Mouse (Mus musculus) forebrain, embryonic 10.5 days (tissue): Measurements from ENCODE around the gene Heatr6. TPM values are rescaled to one million over a fixed set of nuclear protein-coding genes. Genes with fewer than 3 reads are reported as not detected.

Experiments used
- DNase-seq: peaks from one replicate; pipeline ENCODE4 v3.0.0-alpha.2; 2017; ENCODE audit warnings: low spot score; ENCODE audit errors: extremely low spot score
- H3K27ac ChIP-seq: fragments of 300-500 bp; sonication (generic); 2 replicates; pipeline ENCODE4 v1.5.1; 2016; ENCODE audit warnings: mild to moderate bottlenecking
- H3K27me3 ChIP-seq: fragments of 300-500 bp; sonication (generic); 2 replicates; pipeline ENCODE4 v1.6.1; 2016; ENCODE audit warnings: mild to moderate bottlenecking; ENCODE audit not compliant: poor library complexity, severe bottlenecking
- H3K36me3 ChIP-seq: fragments of 300-500 bp; sonication (generic); replicated peaks from 2 replicates; pipeline ENCODE4 v1.6.1; 2016; ENCODE audit warnings: mild to moderate bottlenecking, moderate library complexity
- H3K4me1 ChIP-seq: fragments of 300-500 bp; sonication (generic); 2 replicates; pipeline ENCODE4 v1.6.1; 2016
- H3K4me3 ChIP-seq: fragments of 300-500 bp; sonication (generic); 2 replicates; pipeline ENCODE4 v1.5.1; 2016; ENCODE audit warnings: mild to moderate bottlenecking, moderate library complexity
- H3K9me3 ChIP-seq: fragments of 300-500 bp; sonication (generic); 2 replicates; pipeline ENCODE4 v1.6.1; 2016; ENCODE audit warnings: mild to moderate bottlenecking, moderate library complexity
- WGBS: fragments of 180-500 bp; shearing (Covaris S2); methylation state at CpG from one replicate; pipeline ENCODE4 v1.1.7; 2016; 5-methylcytosine and 5-hydroxymethylcytosine counted together
- polyA plus RNA-seq: library from polyadenylated mRNA; unstranded; fragments of >200 nt; fragmentation: Nextera tagmentation; extraction: Ambion mirVana; gene quantifications from 2 replicates; pipeline ENCODE4 v1.2.1, GENCODE M21; 2016

The Heatr6 gene
- 27.9 and 28.4 TPM in 2 replicates for polyA plus RNA-seq

GRCm38 (mm10) chr11:83753581-83754181 lies at the start of gene Heatr6:
Gene Heatr6 (plus strand): TSS chr11:83753696.
- Histone ChIP-seq H3K36me3 (peaks cover 32% of the 10 kb centered on the region), H3K27ac (peak within 1 kb of the TSS; percentile 96), H3K4me3 (peak within 1 kb of the TSS; percentile 91), H3K4me1 (peaks cover 17% of the 10 kb centered on the region), H3K27me3 (peaks cover 20% of the 10 kb centered on the region), H3K9me3 (no peaks in the 10 kb centered on the region)
- peak; percentile 90 for DNase-seq
- under 1% methylated on average over 47 of the region's 47 CpGs for WGBS

GRCm38 (mm10) chr11:83703705-83704104 lies 49.8 kb upstream of the Heatr6 start, which contains the start of gene Wfdc17:
Gene Wfdc17 (plus strand): TSS chr11:83703991.
- no peaks in the 10 kb centered on the region for H3K36me3 ChIP-seq
- no peaks in the 10 kb centered on the region for H3K4me1 ChIP-seq
- H3K27me3 ChIP-seq = no peaks in the 10 kb centered on the region
- H3K9me3 ChIP-seq = no peaks in the 10 kb centered on the region
- no peak within 1 kb of the TSS for H3K27ac ChIP-seq
- no peak for DNase-seq
- WGBS = 74% methylated on average over 1 of the region's 1 CpGs
- H3K4me3 ChIP-seq = no peak within 1 kb of the TSS

DNA sequence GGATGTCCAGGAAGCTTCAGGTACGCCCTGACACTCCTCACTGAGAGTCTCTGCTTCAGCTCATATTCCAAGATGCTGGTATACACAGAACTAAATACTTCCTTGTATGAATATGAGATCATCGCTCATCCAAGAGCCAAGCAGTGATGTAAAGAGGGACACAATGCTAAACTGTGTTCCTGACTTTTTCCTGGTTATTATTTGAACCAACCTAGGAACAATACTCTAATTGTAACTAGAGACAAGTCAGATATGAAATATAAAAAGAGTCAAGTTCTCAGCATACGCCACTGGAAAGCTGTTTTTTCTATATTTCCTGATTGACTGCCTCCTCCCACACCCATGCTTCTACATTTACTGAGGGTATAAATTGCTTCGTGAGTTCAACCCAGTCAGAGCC lies 44.8 kb upstream of the Heatr6 start, which contains the start of gene Wfdc18:
Wfdc18 (plus strand) TSS at position 301 of the 400 bp plus-strand sequence.
- no peaks in the 10 kb centered on the region for H3K27me3 ChIP-seq
- H3K4me1 ChIP-seq = no peaks in the 10 kb centered on the region
- WGBS = 80% methylated on average over 4 of the region's 4 CpGs
- H3K27ac ChIP-seq = no peak within 1 kb of the TSS
- no peak within 1 kb of the TSS for H3K4me3 ChIP-seq
- no peak for DNase-seq
- no peaks in the 10 kb centered on the region for H3K9me3 ChIP-seq
- no peaks in the 10 kb centered on the region for H3K36me3 ChIP-seq

- Histone ChIP-seq H3K4me3 (no peak overlapping the region), H3K27ac (no peak overlapping the region), H3K4me1 (no peaks in the 10 kb centered on the region), H3K27me3 (no peaks in the 10 kb centered on the region), H3K36me3 (no peaks in the 10 kb centered on the region), H3K9me3 (no peaks in the 10 kb centered on the region)
- no peak for DNase-seq
- WGBS = 91% methylated on average over 5 of the region's 5 CpGs
Measured at GRCm38 (mm10) chr11:83709683-83710082, 43.8 kb upstream of the Heatr6 start.

DNA sequence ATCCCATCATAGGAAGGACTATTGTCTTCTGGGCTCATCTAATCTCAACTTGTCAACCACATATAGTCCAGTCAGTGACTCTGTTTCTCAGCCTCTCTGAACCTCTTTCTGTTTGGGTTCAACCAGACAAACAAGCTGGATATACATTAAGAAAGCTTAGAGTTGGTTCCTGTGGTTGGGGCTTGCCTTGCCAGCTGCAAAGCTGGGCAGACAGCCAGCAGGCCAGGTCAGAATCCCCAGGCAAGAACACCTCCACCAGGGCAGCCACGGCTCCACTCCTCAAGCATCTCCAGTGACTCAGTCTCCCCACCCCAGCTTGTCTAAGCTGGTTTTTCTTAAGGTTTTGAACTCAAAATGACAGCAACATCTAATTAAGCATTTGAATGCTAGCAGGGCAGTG lies 40.8 kb upstream of the Heatr6 start:
- H3K36me3 ChIP-seq = no peaks in the 10 kb centered on the region
- WGBS = 89% methylated on average over 1 of the region's 1 CpGs
- H3K9me3 ChIP-seq = no peaks in the 10 kb centered on the region
- no peaks in the 10 kb centered on the region for H3K4me1 ChIP-seq
- H3K27ac ChIP-seq = no peak overlapping the region
- no peak for DNase-seq
- H3K4me3 ChIP-seq = no peak overlapping the region
- no peaks in the 10 kb centered on the region for H3K27me3 ChIP-seq

- no peak for DNase-seq
- Histone ChIP-seq H3K9me3 (no peaks in the 10 kb centered on the region), H3K36me3 (no peaks in the 10 kb centered on the region), H3K27ac (no peak overlapping the region), H3K27me3 (no peaks in the 10 kb centered on the region), H3K4me3 (no peak overlapping the region), H3K4me1 (no peaks in the 10 kb centered on the region)
- WGBS = 93% methylated on average over 2 of the region's 2 CpGs
Measured at GRCm38 (mm10) chr11:83713925-83714324, 39.6 kb upstream of the Heatr6 start.

DNA sequence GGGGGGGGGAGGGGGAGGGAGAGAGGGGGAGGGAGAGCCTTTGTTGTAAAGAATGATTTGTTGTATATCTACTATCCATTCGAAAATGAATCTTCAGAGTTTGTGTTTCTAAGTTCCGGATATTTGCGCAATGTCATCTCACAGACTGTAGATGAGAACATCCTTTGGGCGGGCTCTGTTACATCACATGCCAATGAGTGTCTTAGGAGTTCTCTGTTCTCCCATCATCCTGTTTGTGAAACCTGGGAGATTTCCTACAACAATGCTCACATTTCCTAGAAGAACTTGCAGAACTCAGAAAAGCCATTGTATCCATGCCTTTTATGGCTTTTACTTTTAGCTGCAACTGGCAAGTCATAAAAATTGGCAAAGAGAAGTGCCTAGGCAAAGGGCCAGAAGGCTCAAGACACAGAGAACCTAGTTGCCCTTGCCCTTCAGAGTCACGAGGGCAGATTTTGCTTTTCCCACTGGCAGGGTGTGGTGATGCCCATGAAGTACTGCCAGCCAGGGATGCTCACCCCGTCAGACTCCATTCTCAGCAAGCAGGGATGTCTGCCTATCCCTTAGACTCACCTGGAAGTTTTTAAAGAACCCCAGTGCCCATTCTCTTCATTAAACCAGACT lies 36.3 kb upstream of the Heatr6 start:
- no peak overlapping the region for H3K27ac ChIP-seq
- no peaks in the 10 kb centered on the region for H3K27me3 ChIP-seq
- no peak for DNase-seq
- no peak overlapping the region for H3K4me3 ChIP-seq
- H3K9me3 ChIP-seq = no peaks in the 10 kb centered on the region
- WGBS = 90% methylated on average over 6 of the region's 6 CpGs
- no peaks in the 10 kb centered on the region for H3K36me3 ChIP-seq
- no peaks in the 10 kb centered on the region for H3K4me1 ChIP-seq

DNA sequence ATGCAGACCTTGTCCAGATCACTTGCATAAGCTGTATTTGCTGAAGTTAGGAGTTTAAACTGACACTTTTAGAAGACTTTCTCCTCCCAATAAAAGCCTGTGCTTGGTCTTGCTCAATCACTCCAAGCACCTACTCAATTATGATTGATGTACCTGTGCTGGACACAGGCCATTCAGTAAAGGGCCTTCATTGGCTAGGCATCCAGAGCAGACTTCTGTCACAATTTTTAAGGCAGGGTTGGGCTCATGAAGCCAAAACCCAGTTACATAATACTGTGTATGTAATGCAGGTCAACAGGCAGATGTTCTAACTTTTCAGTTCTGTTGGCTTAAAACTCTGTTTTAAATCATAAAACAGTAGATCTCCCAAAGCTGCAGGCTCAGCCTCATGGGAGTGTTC lies 32.7 kb upstream of the Heatr6 start:
- no peaks in the 10 kb centered on the region for H3K27me3 ChIP-seq
- DNase-seq = no peak
- H3K4me1 ChIP-seq = no peaks in the 10 kb centered on the region
- no peaks in the 10 kb centered on the region for H3K36me3 ChIP-seq
- no peaks in the 10 kb centered on the region for H3K9me3 ChIP-seq
- H3K27ac ChIP-seq = no peak overlapping the region
- H3K4me3 ChIP-seq = no peak overlapping the region

- H3K27ac ChIP-seq = no peak overlapping the region
- no peaks in the 10 kb centered on the region; the same call in 1 of the 2 replicates for H3K27me3 ChIP-seq
- H3K4me3 ChIP-seq = no peak overlapping the region
- H3K4me1 ChIP-seq = no peaks in the 10 kb centered on the region
- DNase-seq = no peak
- 67% methylated on average over 3 of the region's 3 CpGs for WGBS
- H3K9me3 ChIP-seq = no peaks in the 10 kb centered on the region; the same call in 1 of the 2 replicates
- no peaks in the 10 kb centered on the region for H3K36me3 ChIP-seq
Measured at GRCm38 (mm10) chr11:83728757-83729432, 24.6 kb upstream of the Heatr6 start.

DNA sequence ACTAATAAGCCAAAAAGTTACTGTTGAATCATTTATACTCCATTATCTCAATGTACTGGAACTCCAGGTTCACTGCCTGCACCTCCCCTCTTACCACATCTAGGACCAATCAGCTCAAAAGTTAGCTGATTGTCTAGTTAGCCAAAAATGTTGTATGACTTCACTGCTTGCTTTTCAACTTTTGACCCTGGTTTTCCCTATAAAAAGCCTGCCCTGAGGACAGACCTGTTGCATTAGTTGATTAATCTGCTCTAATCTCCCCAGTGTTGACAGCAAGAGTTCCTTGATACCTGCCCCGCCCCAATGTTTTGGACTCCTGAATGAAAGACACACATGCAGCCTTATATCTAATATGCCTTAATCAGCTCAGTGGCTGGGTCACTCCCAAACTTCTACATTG lies 22.4 kb upstream of the Heatr6 start:
- Histone ChIP-seq H3K4me1 (peaks cover 3% of the 10 kb centered on the region; the same call in 1 of the 2 replicates), H3K4me3 (no peak overlapping the region), H3K36me3 (no peaks in the 10 kb centered on the region), H3K9me3 (no peaks in the 10 kb centered on the region; the same call in 1 of the 2 replicates), H3K27me3 (no peaks in the 10 kb centered on the region; the same call in 1 of the 2 replicates), H3K27ac (no peak overlapping the region)
- 81% methylated on average over 1 of the region's 1 CpGs for WGBS
- DNase-seq = no peak

GRCm38 (mm10) chr11:83733071-83733640 lies 20.3 kb upstream of the Heatr6 start:
- Histone ChIP-seq H3K4me1 (peaks cover 3% of the 10 kb centered on the region; the same call in 1 of the 2 replicates), H3K27me3 (no peaks in the 10 kb centered on the region; the same call in 1 of the 2 replicates), H3K9me3 (no peaks in the 10 kb centered on the region; the same call in 1 of the 2 replicates), H3K4me3 (no peak overlapping the region), H3K36me3 (no peaks in the 10 kb centered on the region), H3K27ac (no peak overlapping the region)
- DNase-seq = no peak
- WGBS = 83% methylated on average over 5 of the region's 5 CpGs

GRCm38 (mm10) chr11:83734215-83734614 lies 19.3 kb upstream of the Heatr6 start:
- Histone ChIP-seq H3K9me3 (no peaks in the 10 kb centered on the region; the same call in 1 of the 2 replicates), H3K27me3 (no peaks in the 10 kb centered on the region; the same call in 1 of the 2 replicates), H3K4me1 (peaks cover 3% of the 10 kb centered on the region; the same call in 1 of the 2 replicates)

More at GRCm38 (mm10) chr11:83734215-83734614, 19.3 kb upstream of the Heatr6 start:
- no peak overlapping the region for H3K4me3 ChIP-seq
- H3K27ac ChIP-seq = no peak overlapping the region
- no peak for DNase-seq
- H3K36me3 ChIP-seq = no peaks in the 10 kb centered on the region
- WGBS = 89% methylated on average over 1 of the region's 1 CpGs
